Mouse (Mus musculus): ENCODE data around the gene Fam117b. TPM values are rescaled to one million over a fixed set of nuclear protein-coding genes. Genes with fewer than 3 reads are reported as not detected.

Gene Fam117b
- 52.9 and 53.3 TPM in 2 replicates for polyA plus RNA-seq (2012; rRNA removed)

DNA sequence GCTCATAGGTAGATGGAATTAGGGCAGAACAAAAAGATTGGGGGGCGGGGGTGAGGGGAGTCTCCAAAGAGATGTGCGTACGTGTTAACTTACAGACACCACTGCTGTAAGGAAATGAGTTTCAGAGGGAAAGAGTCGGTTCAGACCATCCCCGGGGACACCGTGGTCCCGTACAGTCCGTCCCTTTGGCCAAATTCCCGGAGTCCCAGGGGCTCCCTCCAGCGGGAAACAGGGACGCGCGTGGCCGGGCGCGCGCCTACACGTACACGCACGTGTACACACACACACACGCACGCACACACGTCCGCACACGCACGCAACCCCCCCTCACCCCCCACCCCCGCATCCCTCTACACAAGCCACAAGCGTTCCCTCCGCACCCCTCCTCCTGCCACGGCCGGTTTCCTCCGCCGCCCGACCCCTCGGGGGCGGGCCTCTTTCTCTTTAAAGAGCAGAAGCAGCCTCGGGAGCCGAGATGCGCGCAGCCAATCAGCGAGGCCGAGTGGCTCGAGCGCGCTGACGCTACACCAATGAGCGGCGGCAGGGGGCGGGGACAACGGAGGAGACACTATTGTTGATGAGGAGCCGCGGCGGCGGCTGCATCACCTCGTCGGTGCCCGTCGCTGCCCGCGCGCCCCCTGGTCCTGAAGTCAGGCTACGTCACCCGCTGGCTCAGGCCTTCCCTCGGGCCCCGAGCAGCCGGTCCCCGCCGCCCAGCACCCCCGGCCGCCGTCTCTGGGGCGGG is at the start of gene Fam117b:
Gene Fam117b, plus strand, starts transcription at position 594 of the 745 bp plus-strand sequence.

Other genes with a start within 250 kb of the Fam117b start
- 121 and 125 TPM in 2 replicates for gene Sumo1, start 242.2 kb upstream of the Fam117b start, polyA plus RNA-seq (2012; rRNA removed)
- 55.7 and 61.7 TPM in 2 replicates for gene Nop58, start 228.0 kb upstream of the Fam117b start, polyA plus RNA-seq (2012; rRNA removed)
- gene Bmpr2, start 149.6 kb upstream of the Fam117b start, polyA plus RNA-seq (2012; rRNA removed), result 20.5 and 21.4 TPM in 2 replicates
- 42.2 and 45.2 TPM in 2 replicates for gene Ica1l, start 130.2 kb downstream of the Fam117b start, polyA plus RNA-seq (2012; rRNA removed)
- 9.9 and 10.4 TPM in 2 replicates for gene Carf, start 185.2 kb downstream of the Fam117b start, polyA plus RNA-seq (2012; rRNA removed)
- gene Wdr12, start 185.6 kb downstream of the Fam117b start, polyA plus RNA-seq (2012; rRNA removed), result 26.0 and 27.5 TPM in 2 replicates